Mouse (Mus musculus): ENCODE results near the gene Clec9a. TPM values are rescaled to one million over a fixed set of nuclear protein-coding genes. Genes with fewer than 3 reads are reported as not detected.

Clec9a gene
- total RNA-seq, 4 experiments from 2014 or later: not detected

DNA sequence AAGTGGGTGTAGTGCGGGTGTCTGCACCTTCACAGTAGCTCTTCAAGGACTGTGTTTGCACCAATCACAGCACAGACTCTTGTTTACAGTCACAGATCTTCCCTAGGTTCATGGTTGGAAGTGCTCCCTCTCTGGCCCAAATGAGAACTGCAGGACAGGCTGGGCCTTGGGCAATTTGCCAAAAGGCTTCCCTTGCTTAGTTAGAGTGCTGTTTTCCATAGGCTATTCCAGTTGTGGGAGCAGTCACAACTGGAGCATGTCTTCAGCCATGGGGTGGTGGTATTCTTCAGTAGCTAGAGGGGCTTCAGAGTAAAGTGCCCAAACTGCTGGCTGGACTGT lies 15.0 kb downstream of the Clec9a start:
- DNase-seq (ENCODE audit: low spot score in 2 of 2): peak; percentile 65 to 72

DNA sequence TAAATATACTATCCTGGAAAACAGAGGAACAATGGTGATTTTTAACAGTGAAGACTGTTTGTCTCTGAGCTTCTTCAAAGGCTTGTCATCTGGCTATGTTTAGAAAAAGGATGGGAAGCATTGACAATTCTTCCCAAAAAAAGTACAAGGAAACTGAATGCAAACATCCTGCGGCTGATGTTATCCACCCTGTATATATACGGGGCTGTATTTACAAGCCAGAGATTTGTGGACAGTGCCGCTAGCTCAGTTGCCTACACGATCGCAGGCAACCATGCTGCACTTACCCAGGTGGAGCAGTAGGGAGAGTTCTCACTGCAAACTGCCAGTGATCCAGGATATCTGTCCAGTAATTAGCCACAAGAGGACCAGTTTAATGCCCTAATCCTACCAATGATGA lies 16.6 kb downstream of the Clec9a start:
- no peak for DNase-seq (ENCODE audit: low spot score in 2 of 2)

DNA sequence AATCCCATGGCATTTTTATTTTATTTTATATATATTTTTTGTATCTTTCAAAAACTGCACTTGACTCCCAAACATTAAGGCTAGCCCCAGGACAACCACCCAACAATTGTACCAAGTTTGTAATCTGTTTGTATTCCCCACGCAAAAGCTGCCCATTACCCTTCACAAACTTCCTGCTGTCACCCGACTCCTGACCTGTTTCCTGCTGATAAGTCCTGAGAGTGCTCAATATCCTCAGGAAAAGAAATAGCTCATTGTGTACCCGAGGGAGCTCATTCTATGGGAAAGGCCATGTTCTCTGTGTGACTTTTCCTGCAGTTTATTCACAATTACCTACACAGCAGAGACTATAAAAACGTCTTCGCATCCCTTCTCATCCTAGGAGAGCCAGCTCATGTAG lies 17.1 kb downstream of the Clec9a start:
- DNase-seq (ENCODE audit: low spot score in 2 of 2): no peak

GRCm38 (mm10) chr6:129427281-129427680 lies 18.6 kb downstream of the Clec9a start:
- no peak for DNase-seq (ENCODE audit: low spot score in 2 of 2)

- DNase-seq (ENCODE audit: low spot score in 2 of 2): no peak
Observed at GRCm38 (mm10) chr6:129434239-129434638, 25.6 kb downstream of the Clec9a start.

DNA sequence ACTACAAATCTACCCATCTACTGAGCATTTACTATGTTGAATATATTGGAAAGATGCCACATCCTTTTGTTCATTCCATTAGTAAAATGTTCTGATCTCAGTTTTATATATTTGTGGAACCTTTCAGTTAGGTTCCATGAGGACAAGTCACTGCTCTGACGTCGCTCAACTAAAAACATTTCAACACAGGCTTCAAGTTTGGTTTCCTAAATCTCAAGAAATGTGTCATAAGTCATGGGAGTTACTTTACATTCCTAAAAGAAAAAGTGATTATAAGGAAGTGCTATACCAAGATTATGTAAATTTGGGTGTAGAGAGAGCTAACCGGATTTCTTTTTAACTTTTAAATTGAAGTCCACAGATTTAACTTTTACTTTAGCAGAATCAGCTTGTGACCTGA lies 27.4 kb downstream of the Clec9a start:
- DNase-seq (ENCODE audit: low spot score in 2 of 2): no peak

GRCm38 (mm10) chr6:129438033-129438432 lies 29.4 kb downstream of the Clec9a start:
- no peak for DNase-seq (ENCODE audit: low spot score in 2 of 2)

- DNase-seq (ENCODE audit: low spot score in 2 of 2): no peak
Observed at GRCm38 (mm10) chr6:129449743-129450142, 41.1 kb downstream of the Clec9a start.

DNA sequence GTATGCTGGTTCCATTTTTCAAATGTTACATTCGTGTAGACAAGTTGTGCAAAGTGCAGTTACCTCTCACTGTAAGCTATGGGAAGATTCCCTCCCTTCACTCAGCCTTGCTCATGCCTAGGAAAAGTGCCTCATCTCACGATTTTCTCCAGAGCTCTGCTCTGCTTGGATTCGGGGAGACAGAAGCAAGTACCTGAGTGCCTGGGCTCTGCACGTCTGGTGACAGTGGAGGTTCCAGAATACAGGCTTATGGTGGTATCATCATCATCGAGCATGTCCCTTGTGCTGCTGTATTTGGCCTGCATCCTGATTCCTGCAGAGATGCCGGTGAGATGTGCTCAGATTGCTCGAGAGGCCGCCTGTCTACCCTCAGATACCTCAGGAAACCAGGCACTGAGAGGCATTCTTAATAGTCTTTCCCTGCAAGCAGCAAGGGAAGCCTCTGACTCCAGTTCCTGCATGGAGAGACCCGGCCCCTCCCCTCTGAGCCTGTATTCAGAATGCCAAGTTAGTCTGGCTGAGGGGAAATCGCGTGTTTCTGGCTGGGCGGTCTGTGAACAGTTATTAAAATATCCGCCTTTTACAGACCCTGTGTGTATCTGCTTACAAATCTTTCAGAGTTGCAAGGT lies 42.9 kb downstream of the Clec9a start, which contains the start of gene Clec1a:
Gene Clec1a (minus strand): TSS at position 590 of the 629 bp plus-strand sequence.
- peak; percentile 11 to 19 for DNase-seq (ENCODE audit: low spot score in 2 of 2)

DNA sequence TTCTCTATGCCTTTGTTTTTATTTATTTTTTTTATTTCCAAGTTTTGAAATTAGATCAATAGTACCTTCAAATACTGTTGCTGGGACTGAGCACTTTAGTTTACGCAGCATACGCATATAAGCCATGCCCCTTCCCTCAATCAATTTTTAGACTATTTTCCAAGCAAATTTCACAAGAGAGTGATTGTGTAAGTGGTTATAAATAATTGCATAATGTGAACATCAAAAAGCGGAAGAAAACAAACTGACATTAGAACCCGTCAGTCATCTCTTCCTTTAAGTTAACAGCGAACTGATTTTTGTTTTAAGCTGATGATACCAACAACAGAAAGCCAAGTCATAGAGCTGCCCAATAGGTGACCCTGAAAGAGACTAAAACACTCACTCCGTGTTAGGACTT lies 62.7 kb downstream of the Clec9a start:
- no peak for DNase-seq (ENCODE audit: low spot score in 2 of 2)

GRCm38 (mm10) chr6:129472627-129473026 lies 64.0 kb downstream of the Clec9a start:
- no peak for DNase-seq (ENCODE audit: low spot score in 2 of 2)

Other genes with a start within 250 kb of the Clec9a start
- 10 to 100 TPM; 60.1 to 87.3 (median 74.7) TPM for gene Clec2d, start 228.2 kb upstream of the Clec9a start, total RNA-seq (2022)
- gene Cd69, start 133.4 kb upstream of the Clec9a start, total RNA-seq (2022): not detected
- gene 4922502D21Rik, start 77.1 kb upstream of the Clec9a start, total RNA-seq (2022): not detected
- under 1 TPM in 3 of 4 experiments, not detected in 1; 0.13 to 0.61 (median 0.22) TPM for gene Clec12a, start 66.2 kb upstream of the Clec9a start, total RNA-seq (2022)
- not detected for gene Clec12b, start 23.0 kb upstream of the Clec9a start, total RNA-seq (2022)
- not detected for gene Clec1b, start 11.6 kb upstream of the Clec9a start, total RNA-seq (2022)
- gene Clec1a, start 43.1 kb downstream of the Clec9a start, total RNA-seq (2022): 1 to 10 TPM; 1.5 to 4.4 (median 2.0) TPM
- under 1 TPM in 1 of 4 experiments, not detected in 3; 0.48 TPM for gene Olr1, start 98.3 kb downstream of the Clec9a start, total RNA-seq (2022)
- gene Tmem52b, start 103.7 kb downstream of the Clec9a start, total RNA-seq (2022): not detected
- gene Gabarapl1, start 124.3 kb downstream of the Clec9a start, total RNA-seq (2022): 10 to 100 TPM; 69.2 to 94.1 (median 86.7) TPM
- not detected for gene Klre1, start 169.0 kb downstream of the Clec9a start, total RNA-seq (2022)
- not detected for gene Klrd1, start 182.9 kb downstream of the Clec9a start, total RNA-seq (2022)
- gene Klrk1, start 215.0 kb downstream of the Clec9a start, total RNA-seq (2022): not detected
- not detected for gene Klrc3, start 234.5 kb downstream of the Clec9a start, total RNA-seq (2022)

Data from gastrocnemius, adult 8-10 months (tissue).